Mouse (Mus musculus): ENCODE data around the gene Birc2.

The Birc2 gene

GRCm38 (mm10) chr9:7846667-7847199, 9.9 kb upstream of the Birc2 start:
- no peak for DNase-seq (ENCODE audit: low spot score)

DNA sequence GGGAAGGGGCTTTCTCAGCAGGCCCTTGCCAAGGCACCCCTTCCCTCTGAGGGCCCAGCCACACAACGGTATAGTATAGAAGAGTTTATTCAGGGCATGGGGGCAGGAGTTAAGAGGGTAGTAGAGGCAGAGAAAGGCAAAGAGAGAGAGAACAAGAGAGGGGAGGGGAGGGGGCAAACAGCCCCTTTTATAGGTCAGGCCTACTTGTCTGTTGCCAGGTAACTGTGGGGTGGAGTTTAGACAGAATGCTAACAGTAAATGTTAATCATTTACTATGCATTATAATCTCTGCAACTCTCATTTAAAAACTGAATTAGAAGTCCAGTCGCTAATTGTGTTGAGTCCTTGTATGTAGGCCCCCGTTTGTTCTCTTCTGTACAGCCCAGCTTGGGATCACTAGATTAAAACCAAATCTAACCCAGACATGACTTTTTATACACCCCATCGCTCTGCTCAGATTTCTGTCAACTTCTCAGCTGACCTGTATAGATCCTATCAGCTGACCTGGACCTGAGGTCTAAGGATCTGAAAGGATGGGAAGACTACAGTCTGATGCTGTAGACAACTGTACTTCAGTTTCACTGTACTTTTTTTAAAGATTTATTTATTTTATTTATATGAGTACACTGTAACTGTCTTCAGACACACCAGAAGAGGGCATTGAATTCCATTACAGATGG, 8.5 kb upstream of the Birc2 start:
- DNase-seq (ENCODE audit: low spot score): no peak

DNA sequence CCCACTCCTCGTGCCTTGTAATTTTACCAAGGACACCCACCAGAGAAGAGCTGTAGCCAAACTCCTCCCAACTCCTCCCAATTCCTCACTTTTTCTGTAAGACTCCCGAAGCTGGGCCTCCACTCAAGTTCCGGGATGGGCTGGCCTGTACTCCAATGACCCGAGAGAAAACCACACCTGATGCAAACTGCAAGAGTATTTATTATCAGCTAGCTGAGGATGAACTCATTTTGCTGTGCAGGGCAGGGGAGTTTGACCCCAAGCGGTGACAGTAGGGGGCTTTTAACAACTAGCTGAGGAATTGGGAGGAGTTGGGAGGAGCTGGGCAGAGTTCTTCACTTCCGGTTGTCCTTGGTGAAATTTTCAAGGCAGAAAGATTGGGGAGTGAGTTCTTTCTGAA, 4.4 kb upstream of the Birc2 start:
- no peak for DNase-seq (ENCODE audit: low spot score)

- DNase-seq (ENCODE audit: low spot score): peak; percentile 79
Observed at GRCm38 (mm10) chr9:7837806-7838440, 1.1 kb upstream of the Birc2 start.

GRCm38 (mm10) chr9:7836331-7836730, 533 bp downstream of the Birc2 start:
- peak; percentile 76 for DNase-seq (ENCODE audit: low spot score)

DNA sequence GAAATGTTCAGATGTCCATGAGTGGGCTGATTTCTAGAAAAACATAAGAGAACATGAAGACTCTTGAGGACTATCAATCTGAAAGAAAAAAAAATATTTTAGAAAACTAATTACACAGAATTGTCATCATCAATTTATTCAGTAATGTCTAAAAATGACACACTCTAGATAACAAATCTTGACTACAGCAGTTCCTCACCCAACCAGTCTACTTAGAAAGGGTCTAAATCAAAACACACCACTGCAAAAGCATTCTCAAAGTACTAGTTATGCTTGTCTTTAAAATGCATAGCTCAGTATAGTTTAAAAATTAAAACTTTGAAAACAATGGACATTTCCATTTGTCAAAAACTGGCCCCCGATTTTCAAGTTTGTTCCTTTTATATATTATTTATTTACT, 1.6 kb downstream of the Birc2 start:
- DNase-seq (ENCODE audit: low spot score): no peak

DNA sequence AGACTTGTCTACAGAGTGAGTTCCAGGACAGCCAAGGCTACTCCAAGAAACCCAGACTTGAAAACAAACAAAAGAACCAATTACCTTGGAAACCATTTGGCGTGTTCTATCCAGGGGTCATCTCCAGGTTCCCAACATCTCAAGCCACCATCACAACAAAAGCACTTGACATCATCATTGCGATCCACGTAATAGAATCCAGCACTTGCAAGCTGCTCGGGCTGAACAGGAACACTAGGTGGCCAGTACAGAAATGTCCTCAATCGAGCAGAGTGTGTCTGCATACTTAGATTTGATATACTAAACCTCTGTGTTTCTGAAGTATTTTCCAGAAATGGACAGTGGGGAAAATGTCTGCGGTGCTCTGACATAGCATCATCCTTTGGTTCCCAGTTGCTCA, 3.4 kb downstream of the Birc2 start:
- DNase-seq (ENCODE audit: low spot score): no peak

DNA sequence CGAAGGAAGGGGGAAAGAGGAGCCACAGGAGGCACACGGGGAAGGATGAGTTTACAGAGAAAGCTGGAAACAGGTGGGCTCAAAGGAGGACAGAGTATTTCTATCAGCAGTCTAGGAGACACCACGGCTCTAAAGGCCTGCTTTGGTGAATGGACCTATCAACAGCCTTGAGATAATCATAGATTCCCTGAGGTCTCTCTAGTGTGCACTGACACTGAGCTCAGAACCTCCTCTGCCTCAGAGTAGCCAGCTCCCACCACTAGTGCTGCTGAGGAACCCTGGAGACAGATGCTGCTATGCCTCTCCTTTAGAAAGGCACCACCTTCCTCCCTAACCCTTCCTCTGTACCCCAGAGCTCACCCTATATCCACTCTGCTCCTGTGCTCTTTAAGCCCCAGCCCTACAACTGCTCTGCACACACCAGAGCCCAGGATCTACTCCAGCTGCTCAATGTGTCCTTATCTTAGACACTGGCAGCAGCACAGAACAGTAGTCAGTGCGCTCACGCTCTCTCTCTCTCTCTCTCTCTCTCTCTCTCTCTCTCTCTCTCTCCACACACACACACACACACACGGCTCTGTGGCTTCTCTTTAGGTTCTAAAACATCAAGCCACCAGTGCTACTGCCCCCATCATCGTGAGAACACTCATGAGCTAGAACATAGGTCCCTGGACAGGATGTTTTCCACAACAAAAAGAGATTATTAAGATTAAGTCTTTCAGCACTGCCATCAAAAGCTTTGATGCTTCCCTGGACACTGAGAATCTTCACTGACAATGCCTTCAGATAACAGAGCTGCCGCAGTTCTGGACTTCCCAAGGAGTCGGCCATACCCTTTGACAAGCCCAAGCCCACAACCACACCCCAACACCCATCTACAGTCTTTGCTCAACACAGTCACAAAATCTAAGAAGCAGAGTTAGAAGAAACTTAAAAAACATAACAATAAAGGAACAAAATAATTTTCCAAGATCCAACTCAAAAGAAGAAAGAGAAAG, 7.0 kb downstream of the Birc2 start:
- no peak for DNase-seq (ENCODE audit: low spot score)

DNA sequence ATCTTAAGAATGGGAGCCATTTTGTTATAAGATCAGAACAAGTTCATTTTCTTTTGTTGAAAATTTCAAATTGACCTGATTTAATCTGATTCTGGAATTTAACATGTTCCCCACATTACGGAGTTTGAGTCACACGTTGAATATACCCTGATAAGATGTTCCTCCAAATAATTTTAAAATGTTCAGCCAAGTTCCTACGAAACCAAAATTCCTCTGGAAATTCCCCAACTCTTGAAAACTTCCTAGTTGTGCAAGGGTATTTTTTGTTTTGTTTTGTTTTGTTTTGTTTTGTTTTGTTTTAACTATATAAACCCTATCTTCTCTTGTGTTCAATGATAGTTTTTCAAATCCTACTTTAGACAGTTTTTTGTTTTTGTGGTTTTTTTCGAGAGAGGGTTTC, 8.2 kb downstream of the Birc2 start:
- DNase-seq (ENCODE audit: low spot score): no peak

DNA sequence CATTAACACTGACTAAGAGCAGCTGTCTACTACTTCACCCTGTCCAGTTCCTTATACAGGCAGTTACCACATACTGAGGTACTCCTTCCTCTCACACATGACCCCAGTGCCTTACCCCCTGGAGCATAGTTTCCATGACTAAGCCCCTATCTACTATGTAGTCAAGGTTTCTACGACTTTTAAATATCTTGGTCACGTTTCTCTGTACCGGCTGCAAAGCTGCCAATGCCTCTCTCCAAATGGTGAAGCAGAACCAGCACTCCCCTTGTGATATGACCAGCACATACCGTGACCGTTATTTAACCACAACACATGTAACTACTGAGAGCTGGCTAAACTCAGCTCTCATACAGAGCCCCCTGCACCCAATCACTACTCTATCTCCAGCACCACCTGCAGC, 11.9 kb downstream of the Birc2 start:
- DNase-seq (ENCODE audit: low spot score): no peak

DNA sequence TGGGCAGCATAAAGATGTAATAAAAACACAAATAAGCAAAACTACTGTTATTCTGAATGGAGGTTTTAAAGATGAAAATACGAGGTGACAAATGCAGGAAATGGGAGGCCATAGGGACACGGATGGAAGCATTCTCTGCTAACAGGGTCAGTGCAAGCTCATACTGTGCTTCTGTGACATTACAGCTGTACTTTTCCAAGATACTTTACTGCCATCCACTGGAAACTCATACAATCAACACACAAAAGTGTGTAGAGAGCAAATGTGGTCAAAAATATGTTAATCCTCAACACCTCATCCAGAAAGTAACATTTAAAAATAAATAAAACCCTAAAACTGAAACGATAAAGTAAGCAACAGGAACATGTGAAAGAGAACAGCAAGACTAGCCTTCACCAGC, 14.1 kb downstream of the Birc2 start:
- no peak for DNase-seq (ENCODE audit: low spot score)

- no peak for DNase-seq (ENCODE audit: low spot score)
Observed at GRCm38 (mm10) chr9:7805101-7805506, 31.8 kb downstream of the Birc2 start.

- no peak for DNase-seq (ENCODE audit: low spot score)
Observed at GRCm38 (mm10) chr9:7798555-7798954, 38.3 kb downstream of the Birc2 start.

DNA sequence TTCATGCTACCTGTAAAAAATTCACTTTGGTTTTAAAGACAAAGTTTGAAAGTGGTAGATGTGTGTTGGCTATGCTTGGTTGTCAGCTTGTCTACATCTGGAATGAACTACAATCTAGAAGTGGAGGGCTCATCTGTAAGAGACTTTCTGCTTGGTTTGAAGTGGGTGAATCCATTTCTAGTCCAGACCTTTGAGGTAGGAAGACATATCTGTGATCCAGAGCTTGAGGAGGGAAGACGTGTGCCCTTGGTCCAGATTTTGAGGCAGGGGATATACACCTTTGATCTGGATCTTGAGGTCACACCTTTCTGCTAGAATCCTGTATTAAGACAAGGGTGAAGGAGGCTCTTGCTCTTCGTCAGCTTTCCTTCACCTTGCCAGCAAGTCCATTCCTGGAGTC, 39.3 kb downstream of the Birc2 start:
- no peak for DNase-seq (ENCODE audit: low spot score)

DNA sequence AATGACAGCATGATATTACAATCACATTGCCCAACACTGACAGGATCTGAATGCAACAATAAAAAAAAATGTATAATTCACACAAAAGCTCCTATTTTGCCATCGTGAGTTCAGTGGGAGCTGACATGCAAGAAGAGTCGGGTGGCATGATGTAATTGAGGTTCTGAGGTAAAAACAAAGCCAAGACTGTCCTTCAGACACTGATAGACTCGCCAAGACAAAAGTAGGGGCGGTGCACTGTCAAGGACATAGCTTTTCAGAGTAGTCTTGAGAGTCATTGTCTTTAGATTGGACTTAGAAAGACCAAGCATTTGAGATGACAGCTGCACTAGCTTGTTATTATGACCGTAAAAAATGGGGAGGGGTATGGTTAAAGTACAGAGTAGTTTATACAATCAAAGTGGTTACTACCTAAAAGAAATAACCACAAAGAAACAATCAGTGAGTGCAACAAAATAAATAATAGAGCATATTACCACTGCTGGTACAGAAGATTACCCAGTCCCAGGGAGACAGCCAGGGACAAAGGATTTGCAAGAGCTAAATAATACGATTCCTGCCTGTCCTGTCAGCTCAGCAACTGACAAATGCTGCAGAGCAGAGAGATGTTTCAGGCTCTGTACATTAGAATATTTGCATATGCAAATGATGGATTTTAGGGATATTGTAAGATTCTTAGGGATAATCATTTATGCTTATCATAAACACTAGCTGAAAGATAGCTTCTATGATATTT, 40.6 kb downstream of the Birc2 start:
- DNase-seq (ENCODE audit: low spot score): no peak

DNA sequence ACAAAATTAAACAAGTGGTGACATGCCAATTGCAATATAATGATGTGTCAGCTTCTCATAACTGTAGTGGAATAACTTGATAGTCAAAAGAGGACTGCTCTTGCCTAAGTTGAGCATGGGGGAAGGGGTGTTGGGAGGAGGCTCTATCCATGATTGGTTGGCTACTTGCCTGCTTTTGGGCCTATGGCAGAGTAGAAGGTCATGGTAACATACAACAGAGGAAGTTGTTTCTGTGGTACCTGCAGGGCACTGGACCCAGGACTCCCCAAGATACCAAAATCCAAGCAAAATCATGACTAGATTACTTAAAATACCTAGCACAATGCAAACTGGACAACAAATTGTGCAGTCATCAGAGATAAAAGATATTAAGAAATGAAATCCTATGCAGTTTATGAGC, 41.3 kb downstream of the Birc2 start:
- DNase-seq (ENCODE audit: low spot score): no peak

DNA sequence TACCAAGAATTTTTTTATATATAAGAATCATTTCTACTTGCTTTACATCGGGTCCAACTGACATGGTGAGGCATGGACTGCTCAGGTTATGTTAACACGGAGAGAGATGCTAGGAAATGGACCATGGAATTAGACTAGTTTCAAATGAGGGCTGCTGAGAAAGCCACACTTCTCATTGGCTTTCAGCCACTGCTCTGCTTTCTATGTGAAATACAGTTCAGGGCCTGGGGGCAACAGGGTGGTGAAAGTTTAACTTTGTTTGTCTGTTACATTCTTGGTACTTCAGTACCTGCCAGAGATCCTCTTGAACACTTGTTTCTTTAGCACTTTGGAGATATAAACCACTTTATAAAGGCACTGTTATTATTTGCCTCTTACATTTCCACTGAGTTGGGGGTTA, 43.3 kb downstream of the Birc2 start:
- no peak for DNase-seq (ENCODE audit: low spot score)

GRCm38 (mm10) chr9:7790580-7791084, 46.2 kb downstream of the Birc2 start:
- no peak for DNase-seq (ENCODE audit: low spot score)

- no peak for DNase-seq (ENCODE audit: low spot score)
Observed at GRCm38 (mm10) chr9:7789764-7790575, 46.9 kb downstream of the Birc2 start.

DNA sequence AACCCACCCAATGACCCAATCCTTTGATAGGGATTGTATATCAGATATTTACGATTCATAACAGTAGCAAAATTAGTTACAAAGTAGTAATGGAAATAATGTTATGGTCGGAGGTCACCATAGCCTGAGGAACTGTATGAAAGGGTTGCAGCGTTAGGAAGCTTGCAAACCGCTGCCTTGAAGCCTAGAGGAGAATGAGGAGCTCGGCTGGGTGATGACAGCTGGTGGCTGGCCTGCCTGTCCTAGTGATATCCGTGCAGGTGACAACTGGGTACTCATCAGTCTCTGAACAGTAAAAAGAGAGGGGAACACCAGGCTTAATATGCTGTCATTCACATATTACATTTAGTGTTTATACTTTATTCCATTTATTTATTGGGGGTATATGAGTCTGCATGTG, 48.5 kb downstream of the Birc2 start:
- no peak for DNase-seq (ENCODE audit: low spot score)

- no peak for DNase-seq (ENCODE audit: low spot score)
Observed at GRCm38 (mm10) chr9:7786086-7786485, 50.8 kb downstream of the Birc2 start.

All from embryo, embryonic 10.5 days (tissue).